Comparison of ENCODE assay signal across 8 mouse cellular contexts in genomic region chr13:13394096-13394395, GRCm38 (mm10). TPM values are rescaled to one million over a fixed set of nuclear protein-coding genes. Genes with fewer than 3 reads are reported as not detected.
DNase-seq lines count a peak whose midpoint lies in the region; ATAC-seq lines count a peak whose summit lies in the region.
"Not testable (repeated sequence)": the region's sequence is repeated elsewhere in the genome, so short reads cannot be mapped to it uniquely, and the experiment has no call there.

No protein-coding gene starts in this region.

- H3K9me3 ChIP-seq in embryonic facial prominence, embryonic 15.5 days (replicated peaks); heart, embryonic 14.5 days (ENCODE audit: control insufficient read depth, low read length); limb, embryonic 15.5 days: not testable (repeated sequence)

- DNase-seq in A20 (ENCODE audit: low read depth, low spot score): peak; percentile 69
- peak; percentile 45 to 51 for DNase-seq in adrenal gland, postnatal 36 days
- DNase-seq in kidney, adult 18-20 months: peak; percentile 60
- peak; percentile 40 for DNase-seq in mesoderm, embryonic 11.5 days (ENCODE audit: low read depth, low spot score)
- DNase-seq in retina, postnatal 1 day: peak; percentile 68

- not testable (repeated sequence) for H3K9ac ChIP-seq in embryonic facial prominence, embryonic 15.5 days; heart, embryonic 14.5 days (ENCODE audit: low read length); limb, embryonic 15.5 days

- peak; percentile 27; the same call in 1 of the 2 replicates for ATAC-seq in embryonic facial prominence, embryonic 15.5 days (ENCODE audit: insufficient number of reproducible peaks, low FRiP score, low TSS enrichment, low read depth)
- ATAC-seq in heart, embryonic 14.5 days (ENCODE audit: insufficient number of reproducible peaks, insufficient read depth, low FRiP score, low read depth): peak; percentile 31; the same call in 1 of the 2 replicates
- not testable (repeated sequence) for ATAC-seq in limb, embryonic 15.5 days (ENCODE audit: insufficient number of reproducible peaks, low FRiP score, low TSS enrichment, low read depth)

- H3K4me2 ChIP-seq in embryonic facial prominence, embryonic 15.5 days (replicated peaks): peak overlapping the region; percentile 61
- H3K4me2 ChIP-seq in heart, embryonic 14.5 days (ENCODE audit: low read length): peak overlapping the region; percentile 66
- H3K4me2 ChIP-seq in limb, embryonic 15.5 days: peak overlapping the region; percentile 56

- not testable (repeated sequence) for H3K27me3 ChIP-seq in embryonic facial prominence, embryonic 15.5 days; heart, embryonic 14.5 days (ENCODE audit: control insufficient read depth, insufficient read depth, low read length); limb, embryonic 15.5 days

- H3K4me3 ChIP-seq in embryonic facial prominence, embryonic 15.5 days (replicated peaks): peak overlapping the region; percentile 43
- H3K4me3 ChIP-seq in heart, embryonic 14.5 days (ENCODE audit: control insufficient read depth in 1 of 2, insufficient read depth in 1 of 2, low read depth in 1 of 2, low read length in 2 of 2): peak overlapping the region; percentile 36 to 54
- peak overlapping the region; percentile 43 for H3K4me3 ChIP-seq in limb, embryonic 15.5 days

- not testable (repeated sequence) for H3K27ac ChIP-seq in embryonic facial prominence, embryonic 15.5 days (replicated peaks); heart, embryonic 14.5 days (replicated peaks in 1 of 2; ENCODE audit: control insufficient read depth in 1 of 2, insufficient read depth in 1 of 2, low read depth in 2 of 2, low read length in 2 of 2); limb, embryonic 15.5 days

- WGBS in embryonic facial prominence, embryonic 15.5 days: 0% methylated on average over 15 of the region's 15 CpGs
- under 1% methylated on average over 12 of the region's 15 CpGs for WGBS in heart, embryonic 14.5 days
- 0% methylated on average over 15 of the region's 15 CpGs for WGBS in limb, embryonic 15.5 days

- H3K4me1 ChIP-seq in embryonic facial prominence, embryonic 15.5 days; heart, embryonic 14.5 days (ENCODE audit: control insufficient read depth in 2 of 2, insufficient read depth in 2 of 2, low read length in 2 of 2); limb, embryonic 15.5 days: not testable (repeated sequence)

- H3K36me3 ChIP-seq in embryonic facial prominence, embryonic 15.5 days; heart, embryonic 14.5 days (ENCODE audit: control insufficient read depth, insufficient read depth, low read length); limb, embryonic 15.5 days: not testable (repeated sequence)

RNA-seq across cellular contexts. Expression of gene Gpr137b, which starts 0.2 kb away (rescaled TPM):
- 10 to 100 TPM; 35.1 to 48.7 TPM for total RNA-seq in adrenal gland, postnatal 36 days (2021)
- 12.7 and 14.2 TPM in 2 replicates for polyA plus RNA-seq in embryonic facial prominence, embryonic 15.5 days (2015; fragmentation: Nextera tagmentation; extraction: Ambion mirVana)
- 16.3 and 18.9 TPM in 2 replicates for polyA plus RNA-seq in heart, embryonic 14.5 days (2014; fragmentation: Nextera tagmentation; extraction: Ambion mirVana)
- polyA plus RNA-seq in limb, embryonic 15.5 days (2015; fragmentation: Nextera tagmentation; extraction: Ambion mirVana): 13.4 and 14.9 TPM in 2 replicates

RNA-seq across cellular contexts. Expression of gene Nid1, which starts 43.3 kb away (rescaled TPM):
- 100 to 1,000 TPM in 1 of 2 experiments, 10 to 100 TPM in 1; 73.4 to 113 TPM for total RNA-seq in adrenal gland, postnatal 36 days (2021)
- 90.2 and 92.0 TPM in 2 replicates for polyA plus RNA-seq in embryonic facial prominence, embryonic 15.5 days (2015; fragmentation: Nextera tagmentation; extraction: Ambion mirVana)
- polyA plus RNA-seq in heart, embryonic 14.5 days (2014; fragmentation: Nextera tagmentation; extraction: Ambion mirVana): 85.4 and 88.8 TPM in 2 replicates
- polyA plus RNA-seq in limb, embryonic 15.5 days (2015; fragmentation: Nextera tagmentation; extraction: Ambion mirVana): 116 and 134 TPM in 2 replicates
